Mouse (Mus musculus) E14TG2a.4 (cell line): ENCODE measurements around the gene Gm21860.
"Not testable (repeated sequence)": the region's sequence is repeated elsewhere in the genome, so short reads cannot be mapped to it uniquely, and the experiment has no call there.

Experiments used
- CTCF ChIP-seq: conservative IDR thresholded peaks from 2 replicates; pipeline ENCODE4 v1.5.1; 2014; ENCODE audit warnings: low read length
- NANOG ChIP-seq: IDR thresholded peaks from 2 replicates; pipeline ENCODE4 v1.6.1; 2014; ENCODE audit warnings: borderline replicate concordance, low read length, mixed read lengths
- POU5F1 ChIP-seq: IDR thresholded peaks from 2 replicates; pipeline ENCODE4 v1.6.1; 2014; ENCODE audit warnings: low read length, borderline replicate concordance

DNA sequence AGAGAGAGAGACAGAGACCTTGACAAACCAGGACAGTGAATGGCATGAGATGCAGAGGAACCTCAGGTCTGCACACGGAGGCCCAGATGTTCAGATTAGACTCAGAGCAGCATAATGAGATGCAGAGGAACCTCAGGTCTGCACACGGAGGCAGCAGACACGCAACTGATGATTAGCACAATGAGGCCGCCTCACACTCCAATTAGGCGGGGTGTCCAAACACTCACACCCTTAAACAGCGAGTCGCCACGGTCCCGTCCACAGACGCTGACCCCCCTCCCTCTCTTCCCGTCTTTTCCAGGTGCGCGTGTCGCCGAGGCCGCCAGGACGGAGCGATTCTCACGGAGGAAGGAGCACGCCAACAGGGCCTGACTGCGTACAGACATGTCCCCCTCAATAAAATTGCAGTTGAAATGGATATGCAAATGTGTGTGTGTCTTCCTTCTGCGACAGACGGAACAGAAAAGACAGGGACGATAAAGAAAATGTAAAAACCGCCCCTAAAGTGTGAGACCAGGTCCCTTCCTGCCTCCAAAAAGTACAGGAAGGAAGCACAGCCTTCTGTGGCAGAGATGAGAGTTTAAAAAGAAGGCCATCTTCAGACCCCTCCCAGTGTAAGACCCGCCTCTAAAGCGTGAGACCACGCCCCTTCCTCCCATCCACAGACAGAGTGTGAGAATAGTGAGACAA is 15.6 kb downstream of the Gm21860 start:
- TF ChIP-seq CTCF, POU5F1, NANOG: not testable (repeated sequence)
